Mouse (Mus musculus) layer of hippocampus, adult 9-10 months (tissue): ENCODE measurements around the gene Stag1.

Experiments
- DNase-seq: peaks from one replicate; pipeline ENCODE4 v3.0.0; 2022; ENCODE audit warnings: low spot score

Gene Stag1

GRCm38 (mm10) chr9:100963428-100963912 lies 365.9 kb downstream of the Stag1 start:
- DNase-seq, result no peak

- DNase-seq, result no peak
Observed at GRCm38 (mm10) chr9:100964106-100964505, 366.5 kb downstream of the Stag1 start.

GRCm38 (mm10) chr9:100969461-100969860 lies 371.9 kb downstream of the Stag1 start:
- no peak for DNase-seq

- no peak for DNase-seq
Observed at GRCm38 (mm10) chr9:100978666-100979065, 381.1 kb downstream of the Stag1 start.

- DNase-seq, result no peak
Observed at GRCm38 (mm10) chr9:100979260-100979659, 381.7 kb downstream of the Stag1 start.

- DNase-seq, result no peak
Observed at GRCm38 (mm10) chr9:100982786-100983185, 385.2 kb downstream of the Stag1 start.

- no peak for DNase-seq
Observed at GRCm38 (mm10) chr9:100984381-100985310, 387.0 kb downstream of the Stag1 start.

- no peak for DNase-seq
Observed at GRCm38 (mm10) chr9:100987006-100987405, 389.4 kb downstream of the Stag1 start.

- no peak for DNase-seq
Observed at GRCm38 (mm10) chr9:100987850-100988249, 390.3 kb downstream of the Stag1 start.

GRCm38 (mm10) chr9:100990609-100991008 lies 393.0 kb downstream of the Stag1 start:
- no peak for DNase-seq

GRCm38 (mm10) chr9:100991321-100991720 lies 393.7 kb downstream of the Stag1 start:
- no peak for DNase-seq

GRCm38 (mm10) chr9:100992191-100992590 lies 394.6 kb downstream of the Stag1 start:
- no peak for DNase-seq

GRCm38 (mm10) chr9:100993937-100994336 lies 396.3 kb downstream of the Stag1 start:
- DNase-seq, result no peak

GRCm38 (mm10) chr9:100997138-100997537 lies 399.5 kb downstream of the Stag1 start:
- DNase-seq, result no peak

- DNase-seq, result no peak
Observed at GRCm38 (mm10) chr9:101002053-101002452, 404.5 kb downstream of the Stag1 start.

GRCm38 (mm10) chr9:101002841-101003240 lies 405.2 kb downstream of the Stag1 start:
- no peak for DNase-seq

GRCm38 (mm10) chr9:101003302-101003701 lies 405.7 kb downstream of the Stag1 start:
- no peak for DNase-seq

GRCm38 (mm10) chr9:101005866-101006265 lies 408.3 kb downstream of the Stag1 start:
- no peak for DNase-seq
